Mouse (Mus musculus): Measurements from ENCODE around the gene Pxylp1. TPM values are rescaled to one million over a fixed set of nuclear protein-coding genes. Genes with fewer than 3 reads are reported as not detected.
A peak's percentile ranks its signal among the peaks of the same experiment; 100 is the strongest.

Gene Pxylp1
- polyA plus RNA-seq, 1 experiment = 11.9 TPM

- Histone ChIP-seq H3K4me1 (ENCODE audit: control insufficient read depth, insufficient read depth, insufficient read length, low read length) (0 out of 2 replicates have a peak, but pooled peaks cover 2% of the 10 kb centered on the region), H3K36me3 (ENCODE audit: control insufficient read depth, insufficient read depth, low read length) (no peaks in the 10 kb centered on the region), H3K27ac (ENCODE audit: insufficient read depth, low read depth, low read length) (no peak overlapping the region), H3K27me3 (ENCODE audit: control insufficient read depth, insufficient read depth, low read length) (no peaks in the 10 kb centered on the region), H3K4me3 (ENCODE audit: low read depth, low read length) (no peak overlapping the region)
- 85% methylated on average over 5 of the region's 5 CpGs for WGBS
- TF ChIP-seq CTCF (IDR thresholded peaks at IDR 0.05; ENCODE audit: extremely low read depth, insufficient read length, insufficient replicate concordance, low read depth, low read length) (no peak), POLR2A (IDR thresholded peaks at IDR 0.05; ENCODE audit: low read depth, low read length) (no peak)
Observed at GRCm38 (mm10) chr9:96849012-96849411, 43.5 kb downstream of the Pxylp1 start.

GRCm38 (mm10) chr9:96846361-96846760, 46.1 kb downstream of the Pxylp1 start:
- TF ChIP-seq POLR2A (IDR thresholded peaks at IDR 0.05; ENCODE audit: low read depth, low read length) (no peak), CTCF (IDR thresholded peaks at IDR 0.05; ENCODE audit: extremely low read depth, insufficient read length, insufficient replicate concordance, low read depth, low read length) (no peak)
- no peaks in the 10 kb centered on the region for H3K36me3 ChIP-seq (ENCODE audit: control insufficient read depth, insufficient read depth, low read length)
- no peaks in the 10 kb centered on the region for H3K27me3 ChIP-seq (ENCODE audit: control insufficient read depth, insufficient read depth, low read length)
- peaks cover 3% of the 10 kb centered on the region; the same call in 1 of the 2 replicates for H3K4me1 ChIP-seq (ENCODE audit: control insufficient read depth, insufficient read depth, insufficient read length, low read length)
- no peak overlapping the region for H3K27ac ChIP-seq (ENCODE audit: insufficient read depth, low read depth, low read length)
- 90% methylated on average over 8 of the region's 8 CpGs for WGBS
- no peak overlapping the region for H3K4me3 ChIP-seq (ENCODE audit: low read depth, low read length)

GRCm38 (mm10) chr9:96844798-96845209, 47.7 kb downstream of the Pxylp1 start:
- 50% methylated on average over 3 of the region's 3 CpGs for WGBS
- H3K27ac ChIP-seq (ENCODE audit: insufficient read depth, low read depth, low read length) = no peak overlapping the region

GRCm38 (mm10) chr9:96839376-96839775, 53.1 kb downstream of the Pxylp1 start:
- Histone ChIP-seq H3K27ac (ENCODE audit: insufficient read depth, low read depth, low read length) (no peak overlapping the region), H3K4me1 (ENCODE audit: control insufficient read depth, insufficient read depth, insufficient read length, low read length) (peaks cover 10% of the 10 kb centered on the region), H3K4me3 (ENCODE audit: low read depth, low read length) (no peak overlapping the region), H3K27me3 (ENCODE audit: control insufficient read depth, insufficient read depth, low read length) (no peaks in the 10 kb centered on the region), H3K36me3 (ENCODE audit: control insufficient read depth, insufficient read depth, low read length) (peaks cover 10% of the 10 kb centered on the region)
- 70% methylated on average over 5 of the region's 5 CpGs for WGBS
- TF ChIP-seq POLR2A (IDR thresholded peaks at IDR 0.05; ENCODE audit: low read depth, low read length) (no peak), CTCF (IDR thresholded peaks at IDR 0.05; ENCODE audit: extremely low read depth, insufficient read length, insufficient replicate concordance, low read depth, low read length) (no peak)

More at GRCm38 (mm10) chr9:96844798-96845209, 47.7 kb downstream of the Pxylp1 start:
- Histone ChIP-seq H3K4me3 (ENCODE audit: low read depth, low read length) (no peak overlapping the region), H3K27me3 (ENCODE audit: control insufficient read depth, insufficient read depth, low read length) (no peaks in the 10 kb centered on the region), H3K36me3 (ENCODE audit: control insufficient read depth, insufficient read depth, low read length) (no peaks in the 10 kb centered on the region), H3K4me1 (ENCODE audit: control insufficient read depth, insufficient read depth, insufficient read length, low read length) (peaks cover 3% of the 10 kb centered on the region; the same call in 1 of the 2 replicates)
- TF ChIP-seq POLR2A (IDR thresholded peaks at IDR 0.05; ENCODE audit: low read depth, low read length) = no peak
- no peak for TF ChIP-seq CTCF (IDR thresholded peaks at IDR 0.05; ENCODE audit: extremely low read depth, insufficient read length, insufficient replicate concordance, low read depth, low read length)

- TF ChIP-seq CTCF (IDR thresholded peaks at IDR 0.05; ENCODE audit: extremely low read depth, insufficient read length, insufficient replicate concordance, low read depth, low read length) (peak; percentile 48; the same call in 1 of the 2 replicates), POLR2A (IDR thresholded peaks at IDR 0.05; ENCODE audit: low read depth, low read length) (no peak)
- no peak overlapping the region for H3K27ac ChIP-seq (ENCODE audit: insufficient read depth, low read depth, low read length)
Observed at GRCm38 (mm10) chr9:96838864-96839263, 53.6 kb downstream of the Pxylp1 start.

GRCm38 (mm10) chr9:96837781-96838420, 54.6 kb downstream of the Pxylp1 start:
- no peak for TF ChIP-seq POLR2A (IDR thresholded peaks at IDR 0.05; ENCODE audit: low read depth, low read length)
- TF ChIP-seq CTCF (IDR thresholded peaks at IDR 0.05; ENCODE audit: extremely low read depth, insufficient read length, insufficient replicate concordance, low read depth, low read length) = no peak
- 89% methylated on average over 20 of the region's 20 CpGs for WGBS
- Histone ChIP-seq H3K4me1 (ENCODE audit: control insufficient read depth, insufficient read depth, insufficient read length, low read length) (peaks cover 10% of the 10 kb centered on the region), H3K4me3 (ENCODE audit: low read depth, low read length) (no peak overlapping the region), H3K27ac (ENCODE audit: insufficient read depth, low read depth, low read length) (no peak overlapping the region), H3K27me3 (ENCODE audit: control insufficient read depth, insufficient read depth, low read length) (no peaks in the 10 kb centered on the region), H3K36me3 (ENCODE audit: control insufficient read depth, insufficient read depth, low read length) (peaks cover 10% of the 10 kb centered on the region)

More at GRCm38 (mm10) chr9:96838864-96839263, 53.6 kb downstream of the Pxylp1 start:
- H3K36me3 ChIP-seq (ENCODE audit: control insufficient read depth, insufficient read depth, low read length) = peaks cover 10% of the 10 kb centered on the region
- WGBS = 31% methylated on average over 10 of the region's 10 CpGs
- H3K27me3 ChIP-seq (ENCODE audit: control insufficient read depth, insufficient read depth, low read length) = no peaks in the 10 kb centered on the region
- peaks cover 10% of the 10 kb centered on the region for H3K4me1 ChIP-seq (ENCODE audit: control insufficient read depth, insufficient read depth, insufficient read length, low read length)
- no peak overlapping the region for H3K4me3 ChIP-seq (ENCODE audit: low read depth, low read length)

GRCm38 (mm10) chr9:96836984-96837383, 55.5 kb downstream of the Pxylp1 start:
- no peak for TF ChIP-seq POLR2A (IDR thresholded peaks at IDR 0.05; ENCODE audit: low read depth, low read length)
- no peak for TF ChIP-seq CTCF (IDR thresholded peaks at IDR 0.05; ENCODE audit: extremely low read depth, insufficient read length, insufficient replicate concordance, low read depth, low read length)
- H3K27ac ChIP-seq (ENCODE audit: insufficient read depth, low read depth, low read length) = no peak overlapping the region
- H3K36me3 ChIP-seq (ENCODE audit: control insufficient read depth, insufficient read depth, low read length) = peaks cover 11% of the 10 kb centered on the region
- H3K27me3 ChIP-seq (ENCODE audit: control insufficient read depth, insufficient read depth, low read length) = no peaks in the 10 kb centered on the region
- H3K4me3 ChIP-seq (ENCODE audit: low read depth, low read length) = no peak overlapping the region
- WGBS = 23% methylated on average over 8 of the region's 8 CpGs
- H3K4me1 ChIP-seq (ENCODE audit: control insufficient read depth, insufficient read depth, insufficient read length, low read length) = peaks cover 7% of the 10 kb centered on the region
